Mouse (Mus musculus): ENCODE measurements around the gene Hivep3.

- TF ChIP-seq CTCF (IDR thresholded peaks at IDR 0.05; ENCODE audit: borderline replicate concordance, extremely low read depth, insufficient read depth, insufficient read length) (no peak), POLR2A (IDR thresholded peaks at IDR 0.05; ENCODE audit: borderline replicate concordance, extremely low read depth, insufficient read depth, insufficient read length, poor library complexity, severe bottlenecking) (peak; percentile 39; the same call in 1 of the 2 replicates)
These were observed at the start of gene Hivep3 for GRCm38 (mm10) chr4:119733184-119733880.
